Mouse (Mus musculus) limb, embryonic 13.5 days (tissue): Measurements from ENCODE around the gene Nat8f3. TPM values are rescaled to one million over a fixed set of nuclear protein-coding genes. Genes with fewer than 3 reads are reported as not detected.
"Not testable (repeated sequence)": the region's sequence is repeated elsewhere in the genome, so short reads cannot be mapped to it uniquely, and the experiment has no call there.

Experiments used
- ATAC-seq: fragments of 200-750 bp; cut with Nextera tagmentation; 2 replicates; pipeline ENCODE4 v1.8.0; 2017; ENCODE audit warnings: low read depth, moderate number of reproducible peaks, moderate TSS enrichment; ENCODE audit not compliant: low FRiP score
- H3K27ac ChIP-seq: fragments of 300-500 bp; sonication (generic); 2 replicates; pipeline ENCODE4 v1.5.1; 2015; ENCODE audit warnings: inconsistent platforms, mild to moderate bottlenecking, moderate library complexity
- H3K27me3 ChIP-seq: fragments of 300-500 bp; sonication (generic); 2 replicates; pipeline ENCODE4 v1.6.1; 2015; ENCODE audit warnings: mild to moderate bottlenecking, inconsistent platforms
- H3K36me3 ChIP-seq: fragments of 300-500 bp; sonication (generic); 2 replicates; pipeline ENCODE4 v1.6.1; 2015; ENCODE audit warnings: inconsistent platforms, mild to moderate bottlenecking, moderate library complexity
- H3K4me1 ChIP-seq: fragments of 300-500 bp; sonication (generic); 2 replicates; pipeline ENCODE4 v1.6.1; 2015; ENCODE audit warnings: inconsistent platforms
- H3K4me2 ChIP-seq: fragments of 300-500 bp; sonication (generic); replicated peaks from 2 replicates; pipeline ENCODE4 v1.6.1; 2015; ENCODE audit warnings: inconsistent platforms, mild to moderate bottlenecking, moderate library complexity
- H3K4me3 ChIP-seq: fragments of 300-500 bp; sonication (generic); 2 replicates; pipeline ENCODE4 v1.5.1; 2015; ENCODE audit warnings: moderate library complexity, mild to moderate bottlenecking, inconsistent platforms
- H3K9ac ChIP-seq: fragments of 300-500 bp; sonication (generic); 2 replicates; pipeline ENCODE4 v1.6.1; 2015; ENCODE audit warnings: mild to moderate bottlenecking, inconsistent platforms
- H3K9me3 ChIP-seq: fragments of 300-500 bp; sonication (generic); 2 replicates; pipeline ENCODE4 v1.6.1; 2016; ENCODE audit warnings: inconsistent platforms
- WGBS: fragments of 180-500 bp; shearing (Covaris S2); methylation state at CpG from one replicate; pipeline ENCODE4 v1.1.7; 2015; 5-methylcytosine and 5-hydroxymethylcytosine counted together
- polyA plus RNA-seq: library from polyadenylated mRNA; unstranded; fragments of >200 nt; fragmentation: Nextera tagmentation; extraction: Ambion mirVana; gene quantifications from 2 replicates; pipeline ENCODE4 v1.2.1, GENCODE M21; 2015

Gene Nat8f3
- 0.11 TPM in 2 replicates for polyA plus RNA-seq

GRCm38 (mm10) chr6:85765532-85765931, at the start of gene Nat8f3:
Gene Nat8f3 (minus strand): TSS chr6:85765754.
- WGBS, result 72% methylated on average over 13 of the region's 13 CpGs
- not testable (repeated sequence) for H3K9me3 ChIP-seq, H3K9ac ChIP-seq, ATAC-seq, H3K4me3 ChIP-seq, H3K4me2 ChIP-seq, H3K36me3 ChIP-seq, H3K27ac ChIP-seq, H3K4me1 ChIP-seq, H3K27me3 ChIP-seq

GRCm38 (mm10) chr6:85813339-85813738, 47.8 kb upstream of the Nat8f3 start:
- Histone ChIP-seq H3K27ac (no peak overlapping the region), H3K9me3 (no peaks in the 10 kb centered on the region; the same call in 1 of the 2 replicates), H3K4me1 (no peaks in the 10 kb centered on the region), H3K36me3 (no peaks in the 10 kb centered on the region), H3K4me3 (no peak overlapping the region), H3K4me2 (no peak overlapping the region), H3K9ac (no peak overlapping the region), H3K27me3 (no peaks in the 10 kb centered on the region)
- ATAC-seq, result no peak
- 75% methylated on average over 2 of the region's 2 CpGs for WGBS

GRCm38 (mm10) chr6:85810942-85811537, 45.5 kb upstream of the Nat8f3 start:
- H3K9ac ChIP-seq, ATAC-seq: not testable (repeated sequence)
- WGBS, result 33% methylated on average over 3 of the region's 3 CpGs

GRCm38 (mm10) chr6:85810514-85810913, 45.0 kb upstream of the Nat8f3 start:
- WGBS, result 90% methylated on average over 3 of the region's 3 CpGs
- H3K4me1 ChIP-seq, ATAC-seq, H3K4me2 ChIP-seq, H3K27ac ChIP-seq, H3K36me3 ChIP-seq, H3K4me3 ChIP-seq, H3K9ac ChIP-seq, H3K9me3 ChIP-seq, H3K27me3 ChIP-seq: not testable (repeated sequence)

More at GRCm38 (mm10) chr6:85810942-85811537, 45.5 kb upstream of the Nat8f3 start:
- H3K4me2 ChIP-seq, H3K4me1 ChIP-seq, H3K36me3 ChIP-seq, H3K27me3 ChIP-seq, H3K9me3 ChIP-seq, H3K27ac ChIP-seq, H3K4me3 ChIP-seq: not testable (repeated sequence)

GRCm38 (mm10) chr6:85809784-85810183, 44.2 kb upstream of the Nat8f3 start:
- H3K4me3 ChIP-seq, H3K36me3 ChIP-seq, H3K9ac ChIP-seq, H3K4me2 ChIP-seq, H3K27ac ChIP-seq, ATAC-seq, H3K9me3 ChIP-seq, H3K4me1 ChIP-seq, H3K27me3 ChIP-seq: not testable (repeated sequence)
- 67% methylated on average over 3 of the region's 3 CpGs for WGBS

GRCm38 (mm10) chr6:85803180-85803579, 37.6 kb upstream of the Nat8f3 start:
- not testable (repeated sequence) for H3K9me3 ChIP-seq, H3K27ac ChIP-seq, H3K36me3 ChIP-seq, H3K4me3 ChIP-seq, H3K9ac ChIP-seq, H3K4me1 ChIP-seq, H3K4me2 ChIP-seq, ATAC-seq, H3K27me3 ChIP-seq
- 63% methylated on average over 5 of the region's 5 CpGs for WGBS

- not testable (repeated sequence) for H3K9ac ChIP-seq, H3K4me1 ChIP-seq, H3K4me2 ChIP-seq, H3K27me3 ChIP-seq, ATAC-seq, H3K36me3 ChIP-seq, H3K27ac ChIP-seq, H3K9me3 ChIP-seq, H3K4me3 ChIP-seq
- WGBS, result 74% methylated on average over 6 of the region's 6 CpGs
These were observed 2.2 kb downstream of the Nat8f3 start for GRCm38 (mm10) chr6:85763127-85764070.

GRCm38 (mm10) chr6:85762678-85763077, 2.9 kb downstream of the Nat8f3 start:
- not testable (repeated sequence) for ATAC-seq, H3K4me1 ChIP-seq, H3K9me3 ChIP-seq, H3K27ac ChIP-seq, H3K4me3 ChIP-seq, H3K9ac ChIP-seq, H3K27me3 ChIP-seq, H3K36me3 ChIP-seq, H3K4me2 ChIP-seq
- 87% methylated on average over 1 of the region's 2 CpGs for WGBS

- not testable (repeated sequence) for H3K27me3 ChIP-seq, H3K4me2 ChIP-seq, H3K4me1 ChIP-seq, ATAC-seq, H3K9me3 ChIP-seq, H3K9ac ChIP-seq, H3K36me3 ChIP-seq, H3K4me3 ChIP-seq, H3K27ac ChIP-seq
- 48% methylated on average over 4 of the region's 6 CpGs for WGBS
These were observed 9.8 kb downstream of the Nat8f3 start for GRCm38 (mm10) chr6:85755705-85756249.

GRCm38 (mm10) chr6:85713105-85713504, 52.4 kb downstream of the Nat8f3 start, which contains the start of gene Nat8f7:
Gene Nat8f7 (minus strand): TSS chr6:85713205.
- H3K36me3 ChIP-seq, H3K4me3 ChIP-seq, H3K4me1 ChIP-seq, H3K27ac ChIP-seq, ATAC-seq, H3K4me2 ChIP-seq, H3K9ac ChIP-seq, H3K9me3 ChIP-seq, H3K27me3 ChIP-seq: not testable (repeated sequence)
- WGBS, result 83% methylated on average over 10 of the region's 10 CpGs

GRCm38 (mm10) chr6:85709607-85710006, 55.9 kb downstream of the Nat8f3 start:
- not testable (repeated sequence) for H3K36me3 ChIP-seq, ATAC-seq, H3K9ac ChIP-seq, H3K4me2 ChIP-seq, H3K27ac ChIP-seq, H3K4me3 ChIP-seq, H3K27me3 ChIP-seq, H3K4me1 ChIP-seq, H3K9me3 ChIP-seq
- 67% methylated on average over 1 of the region's 1 CpGs for WGBS

GRCm38 (mm10) chr6:85709206-85709605, 56.3 kb downstream of the Nat8f3 start:
- H3K27ac ChIP-seq, H3K27me3 ChIP-seq, H3K4me3 ChIP-seq, ATAC-seq, H3K36me3 ChIP-seq, H3K4me1 ChIP-seq, H3K4me2 ChIP-seq, H3K9ac ChIP-seq, H3K9me3 ChIP-seq: not testable (repeated sequence)
- WGBS, result 91% methylated on average over 5 of the region's 5 CpGs
